Mouse (Mus musculus) embryonic facial prominence, embryonic 12.5 days (tissue): ENCODE results near the gene Alox5ap. TPM values are rescaled to one million over a fixed set of nuclear protein-coding genes. Genes with fewer than 3 reads are reported as not detected.

Experiments
- ATAC-seq: fragments of 200-750 bp; cut with Nextera tagmentation; 2 replicates; pipeline ENCODE4 v1.8.0; 2017; ENCODE audit not compliant: insufficient number of reproducible peaks, insufficient read depth, low FRiP score, low TSS enrichment
- H3K27ac ChIP-seq: fragments of 300-500 bp; sonication (generic); 2 replicates; pipeline ENCODE4 v1.5.1; 2016; ENCODE audit warnings: mild to moderate bottlenecking
- H3K27me3 ChIP-seq: fragments of 300-500 bp; sonication (generic); 2 replicates; pipeline ENCODE4 v1.6.1; 2016; ENCODE audit warnings: mild to moderate bottlenecking, moderate library complexity
- H3K36me3 ChIP-seq: fragments of 300-500 bp; sonication (generic); 2 replicates; pipeline ENCODE4 v1.6.1; 2016; ENCODE audit warnings: mild to moderate bottlenecking
- H3K4me1 ChIP-seq: fragments of 300-500 bp; sonication (generic); 2 replicates; pipeline ENCODE4 v1.6.1; 2016
- H3K4me2 ChIP-seq: fragments of 300-500 bp; sonication (generic); replicated peaks from 2 replicates; pipeline ENCODE4 v1.6.1; 2016; ENCODE audit warnings: mild to moderate bottlenecking, moderate library complexity
- H3K4me3 ChIP-seq: fragments of 300-500 bp; sonication (generic); 2 replicates; pipeline ENCODE4 v1.5.1; 2016; ENCODE audit warnings: mild to moderate bottlenecking
- H3K9ac ChIP-seq: fragments of 300-500 bp; sonication (generic); 2 replicates; pipeline ENCODE4 v1.6.1; 2016; ENCODE audit warnings: mild to moderate bottlenecking, moderate library complexity
- H3K9me3 ChIP-seq: fragments of 300-500 bp; sonication (generic); 2 replicates; pipeline ENCODE4 v1.6.1; 2016; ENCODE audit warnings: mild to moderate bottlenecking, moderate library complexity
- WGBS: fragments of 180-500 bp; shearing (Covaris S2); methylation state at CpG from one replicate; pipeline ENCODE4 v1.1.7; 2016; 5-methylcytosine and 5-hydroxymethylcytosine counted together
- microRNA-seq: library from miRNA; unstranded; fragments of <30 nt; microRNA quantifications from one replicate; pipeline ENCODE4, GENCODE M21; 2017
- polyA plus RNA-seq: library from polyadenylated mRNA; unstranded; fragments of >200 nt; fragmentation: Nextera tagmentation; extraction: Ambion mirVana; gene quantifications from 2 replicates; pipeline ENCODE4 v1.2.1, GENCODE M21; 2016

The Alox5ap gene
- polyA plus RNA-seq, 1 experiment from 2014 or later: 8.5 TPM

DNA sequence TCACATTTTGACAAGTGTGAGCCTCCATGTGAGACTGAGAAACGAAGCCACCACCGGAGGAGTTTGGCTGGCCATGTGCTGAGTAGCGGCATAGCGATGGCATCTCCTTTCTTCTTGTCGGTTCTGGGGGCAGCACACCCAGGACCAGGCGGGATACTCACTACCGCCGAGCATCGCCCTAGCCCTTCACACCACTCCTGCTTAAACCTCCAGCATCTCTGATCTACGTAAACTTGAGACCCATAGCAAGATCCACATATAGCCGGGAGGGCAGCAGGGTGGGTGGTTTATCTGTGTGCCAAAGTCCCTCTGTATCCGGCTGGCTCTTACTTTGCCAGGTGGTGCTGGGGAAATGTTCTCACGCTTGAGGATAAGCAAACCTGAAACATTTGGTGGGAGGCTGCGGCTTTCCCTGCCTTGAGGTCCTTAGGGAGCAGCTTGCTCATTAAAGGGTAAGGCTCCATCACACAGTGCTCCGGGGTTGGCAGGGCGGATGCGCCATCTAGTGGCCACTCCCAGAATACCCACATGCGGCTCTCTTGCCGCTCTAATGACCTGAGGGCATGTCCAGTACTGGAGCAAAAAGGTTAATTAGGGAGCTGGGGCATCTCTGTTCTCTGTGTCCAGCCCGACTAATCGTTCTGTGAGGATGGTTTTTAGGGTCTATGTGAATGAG lies 71.1 kb downstream of the Alox5ap start:
- H3K27me3 ChIP-seq: no peaks in the 10 kb centered on the region
- no peak for ATAC-seq
- H3K4me3 ChIP-seq: no peak overlapping the region
- H3K4me1 ChIP-seq: peaks cover 45% of the 10 kb centered on the region
- no peaks in the 10 kb centered on the region for H3K36me3 ChIP-seq
- no peak overlapping the region for H3K9ac ChIP-seq
- no peak overlapping the region for H3K27ac ChIP-seq
- no peak overlapping the region for H3K4me2 ChIP-seq
- no peaks in the 10 kb centered on the region for H3K9me3 ChIP-seq
- WGBS: 41% methylated on average over 21 of the region's 21 CpGs

DNA sequence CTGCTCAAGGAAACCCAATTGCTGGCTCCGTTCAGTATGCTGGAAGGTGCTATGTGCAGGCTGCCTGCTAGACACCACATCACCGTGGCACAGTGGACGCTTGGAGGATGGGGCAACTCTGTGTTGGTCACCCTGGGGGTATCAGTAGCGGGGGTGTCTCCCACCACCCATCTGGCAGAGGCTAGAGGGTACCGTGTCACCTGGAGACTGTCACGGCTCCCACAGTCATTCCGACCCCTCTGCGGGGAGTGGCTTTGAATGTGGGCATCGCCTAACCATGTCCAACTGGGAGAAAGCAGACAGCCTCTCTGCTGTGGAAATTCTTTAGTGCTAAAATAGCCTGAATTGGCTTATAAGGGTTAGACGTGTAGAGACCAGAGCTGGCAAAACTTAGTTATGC lies 72.6 kb downstream of the Alox5ap start:
- no peak overlapping the region for H3K9ac ChIP-seq
- H3K4me1 ChIP-seq: peaks cover 30% of the 10 kb centered on the region
- no peak overlapping the region for H3K4me3 ChIP-seq
- ATAC-seq: no peak
- no peaks in the 10 kb centered on the region for H3K36me3 ChIP-seq
- no peak overlapping the region for H3K4me2 ChIP-seq
- H3K27ac ChIP-seq: no peak overlapping the region; the same call in 1 of the 2 replicates
- no peaks in the 10 kb centered on the region for H3K9me3 ChIP-seq
- WGBS: 79% methylated on average over 10 of the region's 10 CpGs
- H3K27me3 ChIP-seq: no peaks in the 10 kb centered on the region

Small RNA genes within 50 kb of the gene (microRNA-seq; reads per million reads assigned to microRNA genes)
- not detected for gene Gm24105

Other genes with a start within 250 kb of the Alox5ap start
- gene Uspl1, start 80.4 kb upstream of the Alox5ap start, polyA plus RNA-seq: 58.3 and 63.9 TPM in 2 replicates
- gene Hmgb1, start 80.3 kb upstream of the Alox5ap start, polyA plus RNA-seq: 1,535 and 1,770 TPM in 2 replicates
- 0.89 and 1.3 TPM in 2 replicates for gene Medag, start 147.0 kb downstream of the Alox5ap start, polyA plus RNA-seq
- 0.63 and 0.70 TPM in 2 replicates for gene Tex26, start 174.9 kb downstream of the Alox5ap start, polyA plus RNA-seq